Comparison of ENCODE assay signal across 24 mouse cellular contexts in the genomic region with DNA sequence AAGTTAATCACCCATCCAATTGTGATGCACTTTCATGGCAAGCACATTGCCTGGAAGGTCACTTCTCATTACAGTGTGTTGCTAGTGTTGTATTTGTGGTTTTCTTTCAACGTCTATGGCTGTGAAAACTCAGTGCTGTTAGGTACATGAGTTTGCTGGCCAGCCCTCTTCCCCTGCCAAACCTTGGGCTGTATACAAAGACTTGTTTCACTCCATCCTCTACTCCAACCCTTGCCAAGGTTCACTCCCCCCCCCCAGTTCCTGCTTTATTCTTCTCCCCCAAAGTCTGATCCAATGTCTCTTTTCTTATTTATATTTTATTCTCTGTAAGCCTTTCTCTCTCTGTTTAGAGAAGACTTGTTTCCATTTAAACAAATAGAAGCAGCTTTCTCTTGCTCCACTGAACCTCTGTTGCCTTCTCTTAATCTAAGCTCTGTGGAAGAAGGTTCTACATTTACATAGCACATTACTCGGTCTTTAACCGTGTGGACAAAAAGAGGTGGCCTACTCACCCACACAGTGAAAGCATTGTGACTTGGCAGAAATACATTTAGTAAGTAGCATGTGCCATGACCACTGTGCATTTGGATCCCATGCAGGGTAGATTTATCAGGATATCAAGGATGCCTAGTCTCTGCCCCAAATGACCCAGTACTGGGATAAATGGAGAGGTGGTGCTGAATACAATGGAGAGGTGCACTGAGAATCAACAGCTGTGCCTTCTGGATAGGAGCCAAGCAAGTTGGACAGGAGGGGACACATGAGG.
DNase-seq lines count a peak whose midpoint lies in the region; ATAC-seq and TF ChIP-seq lines count a peak whose summit lies in the region.
"Had no signal": no experiment of that assay in that cellular context is flagged by ENCODE, and none has a peak within 500 bp of the region (broad histone marks: within the 10 kb centered on the region; RNA-seq: fewer than 3 reads in every experiment).

No protein-coding gene starts in this region.

- no peaks in the 10 kb centered on the region for H3K27me3 ChIP-seq in embryonic facial prominence, embryonic 14.5 days (replicated peaks; ENCODE audit: control insufficient read depth, insufficient read depth, low read length)
- no peaks in the 10 kb centered on the region for H3K27me3 ChIP-seq in embryonic facial prominence, embryonic 10.5 days (replicated peaks; ENCODE audit: low read depth, poor library complexity, severe bottlenecking)
- H3K27me3 ChIP-seq in hindbrain, postnatal 0 days (ENCODE audit: insufficient read depth, low read length) = no peaks in the 10 kb centered on the region
- H3K27me3 ChIP-seq in hindbrain, embryonic 12.5 days = no peaks in the 10 kb centered on the region
- no peaks in the 10 kb centered on the region for H3K27me3 ChIP-seq in midbrain, embryonic 16.5 days (ENCODE audit: control insufficient read depth, insufficient read depth, low read depth, low read length)
- H3K27me3 ChIP-seq: hindbrain, embryonic 13.5 days; limb, embryonic 13.5 days; liver, embryonic 12.5 days; midbrain, embryonic 12.5 days had no signal

- no peak for DNase-seq in embryonic facial prominence, embryonic 14.5 days (ENCODE audit: low spot score)
- DNase-seq in embryonic facial prominence, embryonic 10.5 days (ENCODE audit: low spot score) = no peak
- peak; percentile 18 for DNase-seq in hindbrain, postnatal 0 days (ENCODE audit: low spot score)
- DNase-seq in brain, embryonic 14.5 days (ENCODE audit: low read depth) = peak; percentile 80
- no peak for DNase-seq in frontal cortex, postnatal 14 days (ENCODE audit: low spot score in 2 of 2)
- DNase-seq: adrenal gland, postnatal 14 days; cerebellum, adult 9-11 months; kidney, adult 9 months; kidney, postnatal 14 days; layer of hippocampus, postnatal 36 days; lung, adult 18-20 months; lung, postnatal 10 days; right cerebral cortex, postnatal 14 days; thymus, adult 2 months; thymus, postnatal 4 days had no signal

- TF ChIP-seq CTCF in hindbrain, postnatal 0 days (IDR thresholded peaks at IDR 0.05; ENCODE audit: low read depth) = no peak
- no peak for TF ChIP-seq CTCF in brain, embryonic 14.5 days (IDR thresholded peaks at IDR 0.05; ENCODE audit: borderline replicate concordance, extremely low read depth, insufficient read depth, insufficient read length)

- H3K9ac ChIP-seq in embryonic facial prominence, embryonic 14.5 days (ENCODE audit: low read depth, low read length) = no peak overlapping the region
- H3K9ac ChIP-seq in hindbrain, postnatal 0 days (replicated peaks; ENCODE audit: low read length) = no peak overlapping the region
- no peak overlapping the region for H3K9ac ChIP-seq in hindbrain, embryonic 12.5 days
- H3K9ac ChIP-seq in midbrain, embryonic 16.5 days (ENCODE audit: low read depth, low read length) = no peak overlapping the region
- H3K9ac ChIP-seq: hindbrain, embryonic 13.5 days; limb, embryonic 13.5 days; liver, embryonic 12.5 days; midbrain, embryonic 12.5 days had no signal

- no peaks in the 10 kb centered on the region for H3K9me3 ChIP-seq in embryonic facial prominence, embryonic 14.5 days (ENCODE audit: control insufficient read depth, low read length)
- no peaks in the 10 kb centered on the region for H3K9me3 ChIP-seq in embryonic facial prominence, embryonic 10.5 days
- H3K9me3 ChIP-seq in hindbrain, postnatal 0 days (ENCODE audit: low read length) = no peaks in the 10 kb centered on the region
- H3K9me3 ChIP-seq in hindbrain, embryonic 12.5 days (replicated peaks) = no peaks in the 10 kb centered on the region
- H3K9me3 ChIP-seq in midbrain, embryonic 16.5 days (replicated peaks; ENCODE audit: control insufficient read depth, low read length, poor library complexity, severe bottlenecking) = no peaks in the 10 kb centered on the region
- H3K9me3 ChIP-seq: heart, embryonic 10.5 days; hindbrain, embryonic 13.5 days; limb, embryonic 13.5 days; liver, embryonic 12.5 days; midbrain, embryonic 12.5 days had no signal

- WGBS in embryonic facial prominence, embryonic 14.5 days = 64% methylated on average over 3 of the region's 3 CpGs
- 69% methylated on average over 3 of the region's 3 CpGs for WGBS in embryonic facial prominence, embryonic 10.5 days
- WGBS in hindbrain, postnatal 0 days = 45% methylated on average over 3 of the region's 3 CpGs
- 57% methylated on average over 3 of the region's 3 CpGs for WGBS in hindbrain, embryonic 12.5 days
- 39% methylated on average over 3 of the region's 3 CpGs for WGBS in midbrain, embryonic 16.5 days

- ATAC-seq in embryonic facial prominence, embryonic 14.5 days (ENCODE audit: low read depth) = peak; percentile 47; the same call in 1 of the 2 replicates
- ATAC-seq in hindbrain, postnatal 0 days = peak; percentile 56; the same call in 1 of the 2 replicates
- ATAC-seq in hindbrain, embryonic 12.5 days (ENCODE audit: low FRiP score) = no peak
- 0 out of 2 replicates have a peak, but pooled peaks have one; percentile 43 for ATAC-seq in midbrain, embryonic 16.5 days
- ATAC-seq: liver, embryonic 12.5 days had no signal

- no peak overlapping the region for H3K4me3 ChIP-seq in embryonic facial prominence, embryonic 14.5 days (ENCODE audit: low read depth, low read length)
- no peak overlapping the region for H3K4me3 ChIP-seq in embryonic facial prominence, embryonic 10.5 days
- H3K4me3 ChIP-seq in hindbrain, postnatal 0 days (ENCODE audit: low read length) = no peak overlapping the region
- no peak overlapping the region for H3K4me3 ChIP-seq in hindbrain, embryonic 12.5 days
- no peak overlapping the region for H3K4me3 ChIP-seq in midbrain, embryonic 16.5 days (ENCODE audit: low read depth, low read length)
- H3K4me3 ChIP-seq: erythroblast, embryonic 14.5 days; heart, embryonic 10.5 days; hindbrain, embryonic 13.5 days; limb, embryonic 13.5 days; liver, embryonic 12.5 days; midbrain, embryonic 12.5 days had no signal

- H3K4me1 ChIP-seq in embryonic facial prominence, embryonic 14.5 days (ENCODE audit: control insufficient read depth, insufficient read depth, low read length) = 0 out of 2 replicates have a peak, but pooled peaks cover 4% of the 10 kb centered on the region
- H3K4me1 ChIP-seq in embryonic facial prominence, embryonic 10.5 days = peaks cover 16% of the 10 kb centered on the region
- no peaks in the 10 kb centered on the region for H3K4me1 ChIP-seq in hindbrain, postnatal 0 days (ENCODE audit: insufficient read depth, low read length)
- no peaks in the 10 kb centered on the region for H3K4me1 ChIP-seq in hindbrain, embryonic 12.5 days
- peaks cover 4% of the 10 kb centered on the region; the same call in 1 of the 2 replicates for H3K4me1 ChIP-seq in midbrain, embryonic 16.5 days (ENCODE audit: control insufficient read depth, insufficient read depth, low read length)
- H3K4me1 ChIP-seq: heart, embryonic 10.5 days; liver, embryonic 12.5 days; midbrain, embryonic 12.5 days had no signal

- H3K4me2 ChIP-seq in embryonic facial prominence, embryonic 14.5 days (ENCODE audit: low read depth, low read length) = no peak overlapping the region
- no peak overlapping the region for H3K4me2 ChIP-seq in hindbrain, postnatal 0 days (ENCODE audit: low read depth, low read length)
- no peak overlapping the region for H3K4me2 ChIP-seq in hindbrain, embryonic 12.5 days (replicated peaks)
- H3K4me2 ChIP-seq in midbrain, embryonic 16.5 days (ENCODE audit: low read length) = no peak overlapping the region
- H3K4me2 ChIP-seq: hindbrain, embryonic 13.5 days; limb, embryonic 13.5 days; liver, embryonic 12.5 days; midbrain, embryonic 12.5 days had no signal

- no peak overlapping the region for H3K27ac ChIP-seq in embryonic facial prominence, embryonic 14.5 days (replicated peaks; ENCODE audit: low read depth, low read length)
- H3K27ac ChIP-seq in embryonic facial prominence, embryonic 10.5 days (replicated peaks) = no peak overlapping the region
- no peak overlapping the region for H3K27ac ChIP-seq in hindbrain, postnatal 0 days
- H3K27ac ChIP-seq in hindbrain, embryonic 12.5 days = no peak overlapping the region
- no peak overlapping the region for H3K27ac ChIP-seq in midbrain, embryonic 16.5 days (ENCODE audit: low read length)
- H3K27ac ChIP-seq: heart, embryonic 10.5 days; hindbrain, embryonic 13.5 days; limb, embryonic 13.5 days; liver, embryonic 12.5 days; midbrain, embryonic 12.5 days; stomach, postnatal 0 days had no signal

- no peak for TF ChIP-seq POLR2A in brain, embryonic 14.5 days (IDR thresholded peaks at IDR 0.05; ENCODE audit: borderline replicate concordance, extremely low read depth, insufficient read depth, insufficient read length, poor library complexity, severe bottlenecking)

- no peaks in the 10 kb centered on the region for H3K36me3 ChIP-seq in embryonic facial prominence, embryonic 14.5 days (ENCODE audit: control insufficient read depth, insufficient read depth, low read length)
- H3K36me3 ChIP-seq in embryonic facial prominence, embryonic 10.5 days (replicated peaks) = no peaks in the 10 kb centered on the region
- H3K36me3 ChIP-seq in hindbrain, postnatal 0 days (ENCODE audit: insufficient read depth, low read length) = no peaks in the 10 kb centered on the region
- H3K36me3 ChIP-seq in hindbrain, embryonic 12.5 days = no peaks in the 10 kb centered on the region
- no peaks in the 10 kb centered on the region for H3K36me3 ChIP-seq in midbrain, embryonic 16.5 days (ENCODE audit: control insufficient read depth, insufficient read depth, low read length)
- H3K36me3 ChIP-seq: heart, embryonic 10.5 days; hindbrain, embryonic 13.5 days; limb, embryonic 13.5 days; liver, embryonic 12.5 days; midbrain, embryonic 12.5 days had no signal

Comparison
In these comparisons a context has a peak if more than half of its experiments do, and no peak if none do; other contexts are left out.
1. DNase-seq: peak in hindbrain, postnatal 0 days (single experiment) and brain, embryonic 14.5 days (single experiment); none in embryonic facial prominence, embryonic 14.5 days (single experiment), embryonic facial prominence, embryonic 10.5 days (single experiment) and frontal cortex, postnatal 14 days (0 of 2).